Mouse (Mus musculus) CH12.LX (cell line): ENCODE measurements around the gene Chchd3. TPM values are rescaled to one million over a fixed set of nuclear protein-coding genes. Genes with fewer than 3 reads are reported as not detected.

ENCODE experiments used
- DNase-seq: peaks from one replicate; pipeline ENCODE4 v3.0.0-alpha.2; 2013; ENCODE audit errors: extremely low read depth
- H3K27ac ChIP-seq: 2 replicates; pipeline ENCODE4 v1.5.1; 2012; ENCODE audit warnings: low read depth, mild to moderate bottlenecking, control low read depth, moderate library complexity; ENCODE audit not compliant: insufficient read depth
- H3K27me3 ChIP-seq: replicated peaks from 2 replicates; pipeline ENCODE3; 2012; ENCODE audit warnings: inconsistent platforms
- H3K36me3 ChIP-seq, 2 experiments: replicated peaks in 1 of 2; 2 replicates each; pipeline versions ENCODE3 to v1.6.1; 2012; ENCODE audit warnings: inconsistent platforms in 1 of 2, low read length in 1 of 2, mild to moderate bottlenecking in 1 of 2, mixed read lengths in 1 of 2, moderate library complexity in 1 of 2; ENCODE audit not compliant: control insufficient read depth in 1 of 2, insufficient read depth in 1 of 2
- H3K4me1 ChIP-seq, 2 experiments: 2 replicates each; pipeline ENCODE4 v1.6.1; 2012; ENCODE audit warnings: inconsistent platforms in 1 of 2, moderate library complexity in 1 of 2; ENCODE audit not compliant: insufficient read depth in 2 of 2, control insufficient read depth in 1 of 2
- H3K4me2 ChIP-seq: 2 replicates; pipeline ENCODE4 v1.6.1; 2012; ENCODE audit warnings: low read depth, mild to moderate bottlenecking, control low read depth; ENCODE audit not compliant: poor library complexity, insufficient read depth, severe bottlenecking
- H3K4me3 ChIP-seq, 3 experiments: fragments of 150-350 bp in 1 of 3; sonication (generic) in 1 of 3; replicated peaks in 1 of 3; 2 replicates each; pipeline versions ENCODE3 to v1.5.1; 2011 to 2012; ENCODE audit warnings: low read depth in 2 of 3, low read length in 2 of 3, mild to moderate bottlenecking in 2 of 3, moderate library complexity in 2 of 3, control low read depth in 1 of 3, improper control_type of control experiment in 1 of 3, inconsistent platforms in 1 of 3, mixed read lengths in 1 of 3; ENCODE audit not compliant: poor library complexity in 1 of 3
- H3K79me2 ChIP-seq: replicated peaks from 2 replicates; pipeline ENCODE4 v1.6.1; 2012; ENCODE audit warnings: mild to moderate bottlenecking, moderate library complexity; ENCODE audit not compliant: control insufficient read depth, poor library complexity, insufficient read depth, severe bottlenecking; ENCODE audit errors: extremely low read depth
- H3K9ac ChIP-seq: 2 replicates; pipeline ENCODE4 v1.6.1; 2012; ENCODE audit warnings: low read depth, mild to moderate bottlenecking, control low read depth, moderate library complexity; ENCODE audit not compliant: insufficient read depth
- H3K9me3 ChIP-seq: replicated peaks from 2 replicates; pipeline ENCODE3; 2012; ENCODE audit warnings: low read length, inconsistent platforms, mixed read lengths
- BHLHE40 ChIP-seq: IDR thresholded peaks from 2 replicates; pipeline ENCODE4 v1.6.1; 2011; ENCODE audit warnings: mild to moderate bottlenecking, low read depth, low read length, improper control_type of control experiment
- CHD1 ChIP-seq: IDR thresholded peaks from 2 replicates; pipeline ENCODE4 v1.6.1; 2012; ENCODE audit warnings: low read depth, low read length, improper control_type of control experiment, inconsistent platforms
- CHD2 ChIP-seq: IDR thresholded peaks from 2 replicates; pipeline ENCODE4 v1.6.1; 2011; ENCODE audit warnings: low read length, improper control_type of control experiment
- E2F4 ChIP-seq: IDR thresholded peaks from 2 replicates; pipeline ENCODE4 v1.6.1; 2011; ENCODE audit warnings: low read depth, low read length, improper control_type of control experiment; ENCODE audit not compliant: insufficient replicate concordance
- ELF1 ChIP-seq: IDR thresholded peaks from 2 replicates; pipeline ENCODE4 v1.6.1; 2014; ENCODE audit warnings: low read depth, mild to moderate bottlenecking, inconsistent platforms, low read length, improper control_type of control experiment
- ETS1 ChIP-seq: conservative IDR thresholded peaks from 2 replicates; pipeline ENCODE4 v1.6.1; 2012; ENCODE audit warnings: low read depth, mild to moderate bottlenecking, inconsistent platforms, low read length, improper control_type of control experiment, moderate library complexity
- GABPA ChIP-seq: IDR thresholded peaks from 2 replicates; pipeline ENCODE4 v1.6.1; 2012; ENCODE audit warnings: low read depth, low read length, improper control_type of control experiment, inconsistent platforms; ENCODE audit not compliant: insufficient replicate concordance
- JUN ChIP-seq: IDR thresholded peaks from 2 replicates; pipeline ENCODE4 v1.6.1; 2011; ENCODE audit warnings: low read depth, mild to moderate bottlenecking, low read length, improper control_type of control experiment, moderate library complexity; ENCODE audit not compliant: insufficient read depth
- JUND ChIP-seq: conservative IDR thresholded peaks from 2 replicates; pipeline ENCODE4 v1.6.1; 2011; ENCODE audit warnings: low read depth, low read length, improper control_type of control experiment
- MAX ChIP-seq: IDR thresholded peaks from 2 replicates; pipeline ENCODE4 v1.6.1; 2011; ENCODE audit warnings: low read length, improper control_type of control experiment
- MAZ ChIP-seq: IDR thresholded peaks from 2 replicates; pipeline ENCODE4 v1.6.1; 2012; ENCODE audit warnings: low read depth, mild to moderate bottlenecking, inconsistent platforms, low read length, improper control_type of control experiment, moderate library complexity
- MEF2A ChIP-seq: IDR thresholded peaks from 2 replicates; pipeline ENCODE4 v1.6.1; 2014; ENCODE audit warnings: low read depth, mild to moderate bottlenecking, inconsistent platforms, low read length, improper control_type of control experiment, borderline replicate concordance
- MXI1 ChIP-seq: IDR thresholded peaks from 2 replicates; pipeline ENCODE4 v1.6.1; 2011; ENCODE audit warnings: mild to moderate bottlenecking, low read depth, low read length, improper control_type of control experiment
- MYC ChIP-seq: IDR thresholded peaks from 2 replicates; pipeline ENCODE4 v1.6.1; 2011; ENCODE audit warnings: low read depth, mild to moderate bottlenecking, improper control_type of control experiment, low read length
- NELFE ChIP-seq: IDR thresholded peaks from 2 replicates; pipeline ENCODE4 v1.6.1; 2011; ENCODE audit warnings: low read depth, low read length, improper control_type of control experiment
- NRF1 ChIP-seq: IDR thresholded peaks from 2 replicates; pipeline ENCODE4 v1.6.1; 2014; ENCODE audit warnings: low read depth, mild to moderate bottlenecking, inconsistent platforms, low read length, improper control_type of control experiment, moderate library complexity
- PAX5 ChIP-seq: IDR thresholded peaks from 2 replicates; pipeline ENCODE4 v1.6.1; 2012; ENCODE audit warnings: low read length, inconsistent platforms, mixed read lengths
- POLR2A ChIP-seq: IDR thresholded peaks from 2 replicates; pipeline ENCODE4 v1.6.1; 2011; ENCODE audit warnings: low read depth, mild to moderate bottlenecking, improper control_type of control experiment, low read length
- POLR2AphosphoS2 ChIP-seq: IDR thresholded peaks from 2 replicates; pipeline ENCODE4 v1.6.1; 2011; ENCODE audit warnings: low read depth, low read length, improper control_type of control experiment
- RAD21 ChIP-seq: IDR thresholded peaks from 2 replicates; pipeline ENCODE4 v1.6.1; 2011; ENCODE audit warnings: low read depth, mild to moderate bottlenecking, low read length, improper control_type of control experiment, moderate library complexity
- SMC3 ChIP-seq: IDR thresholded peaks from 2 replicates; pipeline ENCODE4 v1.6.1; 2011; ENCODE audit warnings: low read depth, low read length, improper control_type of control experiment
- TBP ChIP-seq: conservative IDR thresholded peaks from 2 replicates; pipeline ENCODE4 v1.6.1; 2011; ENCODE audit warnings: low read depth, low read length, improper control_type of control experiment
- USF1 ChIP-seq: IDR thresholded peaks from 2 replicates; pipeline ENCODE4 v1.6.1; 2014; ENCODE audit warnings: low read depth, mild to moderate bottlenecking, inconsistent platforms, low read length, improper control_type of control experiment
- USF2 ChIP-seq: conservative IDR thresholded peaks from 2 replicates; pipeline ENCODE4 v1.6.1; 2011; ENCODE audit warnings: low read depth, low read length, improper control_type of control experiment
- ZMIZ1 ChIP-seq: IDR thresholded peaks from 2 replicates; pipeline ENCODE4 v1.6.1; 2012; ENCODE audit warnings: low read depth, mild to moderate bottlenecking, inconsistent platforms, low read length, improper control_type of control experiment
- ZNF384 ChIP-seq: IDR thresholded peaks from 2 replicates; pipeline ENCODE4 v1.6.1; 2012; ENCODE audit warnings: low read depth, low read length, improper control_type of control experiment, inconsistent platforms
- dilution Hi-C: fragments of 300-500 bp; cut with MboI; formaldehyde crosslinking; loops from 2 replicates; pipeline ENCODE4 v1.14.3; 2020; ENCODE audit warnings: low sequenced_read_pairs; ENCODE audit not compliant: extremely low pct_unique_long_range_greater_than_20kb, extremely low pct_ligation_motif_present
- in situ Hi-C: fragments of 300-500 bp; cut with MboI; formaldehyde crosslinking; loops from 3 replicates; pipeline ENCODE4 v1.14.3; 2019; ENCODE audit warnings: low sequenced_read_pairs, low pct_ligation_motif_present, low pct_unique_long_range_greater_than_20kb, mixed read lengths
- polyA plus RNA-seq: library from polyadenylated mRNA; unstranded; fragments of >175 nt; gene quantifications from 2 replicates; pipeline ENCODE4 v1.2.1, GENCODE M21; 2012; ENCODE audit warnings: low read depth; ENCODE audit not compliant: insufficient read length
- total RNA-seq, 2 experiments: library from RNA; depleted of rRNA; stranded (reverse); fragments of 300-350 nt in 1 of 2; fragments of >200 nt in 1 of 2; gene quantifications; 2 replicates each; pipeline ENCODE4 v1.2.3; 2012 to 2014

The Chchd3 gene
- total and polyA plus RNA-seq, 3 experiments: 116 to 197 (median 133) TPM

DNA sequence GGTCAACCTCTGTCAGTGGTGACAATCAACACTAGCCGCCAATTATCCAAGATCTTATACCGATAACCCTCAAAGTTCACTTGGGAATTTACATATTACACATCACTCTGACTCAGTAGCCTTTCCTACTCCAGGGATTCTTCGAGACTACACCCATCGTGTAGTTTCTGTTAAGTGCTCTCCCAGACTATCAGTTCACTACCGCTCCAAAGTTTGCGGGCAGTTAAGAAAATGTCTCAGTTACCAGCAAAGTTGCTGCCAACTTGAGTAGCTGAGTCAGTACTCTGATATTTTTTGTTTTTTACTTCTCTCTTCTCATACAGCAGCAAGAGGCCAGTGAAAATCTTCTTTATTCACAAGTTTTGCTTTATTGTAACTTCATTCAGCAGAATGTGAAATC lies 31.8 kb downstream of the Chchd3 start:
- TF ChIP-seq ETS1 (no peak), POLR2AphosphoS2 (no peak), POLR2A (no peak), JUND (no peak)
- in situ Hi-C loops (no loop called here), dilution Hi-C loops (no loop called here)
- H3K27me3 ChIP-seq: no peaks in the 10 kb centered on the region
- H3K4me2 ChIP-seq: no peak overlapping the region
- no peaks in the 10 kb centered on the region; the same call in 1 of the 2 replicates for H3K79me2 ChIP-seq
- H3K36me3 ChIP-seq: peaks cover 3 to 36% of the 10 kb centered on the region in 2 experiments
- H3K9ac ChIP-seq: no peak overlapping the region
- no peak overlapping the region for H3K4me3 ChIP-seq
- peaks cover 0 to 14% of the 10 kb centered on the region in 2 experiments; a peak in 2 of 4 replicates for H3K4me1 ChIP-seq
- no peak overlapping the region for H3K27ac ChIP-seq
- no peak for DNase-seq
- H3K9me3 ChIP-seq: no peaks in the 10 kb centered on the region

DNA sequence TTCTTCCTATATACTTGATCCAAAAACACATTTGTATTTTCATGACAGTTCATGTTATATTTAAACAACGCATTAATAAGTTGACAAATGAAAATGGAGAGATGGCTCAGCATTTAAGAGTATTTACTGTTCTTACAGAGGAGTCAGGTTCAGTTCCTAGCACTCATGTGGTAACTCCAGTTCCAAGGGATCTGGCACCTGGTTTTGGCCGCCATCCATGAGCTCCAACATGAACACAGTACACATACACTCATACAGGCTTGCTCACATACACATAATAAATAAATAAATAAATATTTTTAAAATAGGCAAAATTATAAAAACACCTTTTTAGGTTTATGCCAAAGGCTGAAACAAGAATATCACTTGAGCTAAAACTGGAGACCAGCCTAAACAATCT lies 35.0 kb downstream of the Chchd3 start:
- Histone ChIP-seq H3K27me3 (no peaks in the 10 kb centered on the region), H3K79me2 (no peaks in the 10 kb centered on the region; the same call in 1 of the 2 replicates), H3K36me3 (peaks cover 3 to 27% of the 10 kb centered on the region in 2 experiments), H3K4me3 (no peak overlapping the region), H3K9me3 (no peaks in the 10 kb centered on the region), H3K4me2 (no peak overlapping the region), H3K4me1 (peaks cover 0 to 2% of the 10 kb centered on the region in 2 experiments; a peak in 1 of 4 replicates), H3K9ac (no peak overlapping the region), H3K27ac (no peak overlapping the region)
- in situ Hi-C loops: no loop called here
- TF ChIP-seq USF1 (no peak), NELFE (no peak), JUND (no peak), CHD1 (no peak), MEF2A (no peak), PAX5 (no peak), TBP (no peak), ZNF384 (no peak), E2F4 (no peak), ZMIZ1 (no peak), ELF1 (no peak), JUN (no peak)
- no peak for DNase-seq
- dilution Hi-C loops: no loop called here

DNA sequence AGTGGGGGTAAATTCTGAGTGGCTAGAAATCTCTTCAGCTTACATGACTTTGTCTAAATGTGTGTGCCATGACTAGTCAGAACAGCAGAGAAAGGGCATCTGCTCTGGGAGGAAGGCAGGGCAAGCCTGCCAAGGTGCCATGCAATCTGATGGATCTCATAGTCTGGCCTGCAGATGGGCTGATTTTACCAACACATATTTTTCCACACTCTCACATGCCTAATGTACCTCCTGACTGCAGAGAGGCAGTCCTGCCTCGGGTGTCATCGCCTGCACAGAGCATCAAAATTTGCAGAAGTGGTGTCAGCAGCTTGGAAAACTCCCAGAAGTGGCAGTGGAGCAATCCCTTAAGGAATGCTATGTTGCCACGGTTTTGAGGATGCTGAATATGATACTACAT lies 55.5 kb downstream of the Chchd3 start:
- Histone ChIP-seq H3K4me1 (peaks cover 7 to 48% of the 10 kb centered on the region in 2 experiments), H3K9me3 (no peaks in the 10 kb centered on the region), H3K36me3 (peaks cover 3 to 51% of the 10 kb centered on the region in 2 experiments), H3K79me2 (no peaks in the 10 kb centered on the region), H3K9ac (no peak overlapping the region), H3K4me3 (no peak overlapping the region), H3K27me3 (no peaks in the 10 kb centered on the region), H3K4me2 (no peak overlapping the region), H3K27ac (no peak overlapping the region)
- in situ Hi-C loops: no loop called here
- dilution Hi-C loops: no loop called here
- no peak for DNase-seq
- TF ChIP-seq ETS1 (no peak), CHD2 (no peak), MYC (no peak), USF2 (no peak), MEF2A (no peak), GABPA (no peak), E2F4 (no peak), JUN (no peak), NELFE (no peak), BHLHE40 (no peak), MXI1 (no peak), ZNF384 (no peak), USF1 (no peak), RAD21 (no peak), SMC3 (no peak), CHD1 (no peak), NRF1 (no peak), MAZ (no peak), MAX (no peak)
